Mouse (Mus musculus) liver, postnatal 0 days (tissue): ENCODE measurements around the gene Sipa1l3.

ENCODE experiments used
- CTCF ChIP-seq: sonication (generic); IDR thresholded peaks from 2 replicates; pipeline ENCODE4 v1.5.1; 2016; ENCODE audit warnings: antibody characterized with exemption, low read depth
- EP300 ChIP-seq: IDR thresholded peaks from 2 replicates; pipeline ENCODE4 v1.6.1; 2016; ENCODE audit warnings: antibody characterized with exemption, low read depth, mild to moderate bottlenecking

DNA sequence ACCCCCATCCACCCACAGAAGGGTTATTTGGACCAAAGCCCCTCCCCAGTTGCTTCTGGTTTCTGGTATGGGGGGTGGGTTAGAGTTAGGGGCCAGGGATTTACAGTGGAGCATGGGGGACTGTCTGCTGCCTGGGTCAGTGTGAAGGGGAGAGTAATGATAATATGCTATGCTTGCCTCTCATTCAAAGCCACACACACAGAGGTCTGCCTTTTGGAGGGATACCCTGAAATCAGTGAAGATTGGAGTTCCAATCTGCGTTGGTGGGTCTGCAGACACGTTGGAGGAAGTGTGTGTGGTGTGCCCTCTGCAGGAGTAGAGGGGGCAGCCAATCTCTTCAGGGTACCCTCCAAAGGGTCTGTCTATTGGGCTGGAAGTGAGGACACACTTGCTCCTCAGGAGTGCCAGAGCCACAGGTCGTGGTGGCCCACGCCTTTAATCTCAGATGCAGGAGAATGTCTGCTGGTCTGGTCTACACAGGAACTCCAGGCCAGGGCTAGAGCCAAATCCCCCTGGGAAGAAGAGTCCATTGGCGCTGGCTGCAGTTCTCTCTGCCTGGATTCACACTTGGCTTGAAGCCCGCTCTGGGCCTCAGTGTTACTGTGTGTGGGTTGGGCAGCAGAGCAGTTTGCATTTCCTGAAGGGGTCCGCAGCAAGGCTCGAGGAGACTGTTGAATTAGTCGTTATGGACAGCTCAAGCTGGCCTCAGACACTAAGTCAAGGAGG lies 213.0 kb downstream of the Sipa1l3 start:
- no peak for TF ChIP-seq CTCF
- no peak for TF ChIP-seq EP300
